Mouse (Mus musculus) kidney, embryonic 15.5 days (tissue): ENCODE data around the gene Tlcd1. TPM values are rescaled to one million over a fixed set of nuclear protein-coding genes. Genes with fewer than 3 reads are reported as not detected.

Experiments
- ATAC-seq: fragments of 200-750 bp; cut with Nextera tagmentation; replicated peaks from 2 replicates; pipeline ENCODE4 v1.8.0; 2017; ENCODE audit warnings: moderate TSS enrichment; ENCODE audit not compliant: low FRiP score
- H3K27ac ChIP-seq: fragments of 300-500 bp; sonication (generic); 2 replicates; pipeline ENCODE4 v1.5.1; 2015; ENCODE audit warnings: mild to moderate bottlenecking, inconsistent platforms
- H3K27me3 ChIP-seq: fragments of 300-500 bp; sonication (generic); 2 replicates; pipeline ENCODE4 v1.6.1; 2015; ENCODE audit warnings: inconsistent platforms
- H3K36me3 ChIP-seq: fragments of 300-500 bp; sonication (generic); 2 replicates; pipeline ENCODE4 v1.6.1; 2015; ENCODE audit warnings: inconsistent platforms
- H3K4me1 ChIP-seq: fragments of 300-500 bp; sonication (generic); 2 replicates; pipeline ENCODE4 v1.6.1; 2015; ENCODE audit warnings: inconsistent platforms
- H3K4me2 ChIP-seq: fragments of 300-500 bp; sonication (generic); 2 replicates; pipeline ENCODE4 v1.6.1; 2015; ENCODE audit warnings: moderate library complexity, mild to moderate bottlenecking, inconsistent platforms
- H3K4me3 ChIP-seq: fragments of 300-500 bp; sonication (generic); replicated peaks from 2 replicates; pipeline ENCODE4 v1.5.1; 2015; ENCODE audit warnings: mild to moderate bottlenecking, inconsistent platforms
- H3K9ac ChIP-seq: fragments of 300-500 bp; sonication (generic); 2 replicates; pipeline ENCODE4 v1.6.1; 2015; ENCODE audit warnings: mild to moderate bottlenecking, inconsistent platforms
- H3K9me3 ChIP-seq: fragments of 300-500 bp; sonication (generic); replicated peaks from 2 replicates; pipeline ENCODE4 v1.6.1; 2016; ENCODE audit warnings: inconsistent platforms
- WGBS: fragments of 180-500 bp; shearing (Covaris S2); methylation state at CpG from one replicate; pipeline ENCODE4 v1.1.7; 2015; ENCODE audit warnings: mixed read lengths; 5-methylcytosine and 5-hydroxymethylcytosine counted together
- polyA plus RNA-seq: library from polyadenylated mRNA; unstranded; fragments of >200 nt; fragmentation: Nextera tagmentation; extraction: Ambion mirVana; gene quantifications from 2 replicates; pipeline ENCODE4 v1.2.1, GENCODE M21; 2015

Gene Tlcd1
- polyA plus RNA-seq, 1 experiment from 2014 or later, result 31.8 TPM

- Histone ChIP-seq H3K36me3 (peaks cover 86% of the 10 kb centered on the region), H3K27me3 (no peaks in the 10 kb centered on the region), H3K4me3 (no peak overlapping the region), H3K4me2 (no peak overlapping the region), H3K9ac (no peak overlapping the region), H3K27ac (no peak overlapping the region), H3K9me3 (no peaks in the 10 kb centered on the region), H3K4me1 (no peaks in the 10 kb centered on the region; the same call in 1 of the 2 replicates)
- 86% methylated on average over 6 of the region's 6 CpGs for WGBS
- ATAC-seq, result no peak
These were observed 29.6 kb upstream of the Tlcd1 start for GRCm38 (mm10) chr11:78146707-78147543.

GRCm38 (mm10) chr11:78151161-78151560 is 25.4 kb upstream of the Tlcd1 start:
- 35% methylated on average over 1 of the region's 1 CpGs for WGBS
- Histone ChIP-seq H3K4me1 (peaks cover 14% of the 10 kb centered on the region; the same call in 1 of the 2 replicates), H3K9ac (no peak overlapping the region), H3K36me3 (peaks cover 91% of the 10 kb centered on the region), H3K27ac (no peak overlapping the region), H3K9me3 (no peaks in the 10 kb centered on the region), H3K4me2 (no peak overlapping the region), H3K27me3 (no peaks in the 10 kb centered on the region), H3K4me3 (no peak overlapping the region)
- no peak for ATAC-seq

- no peak overlapping the region for H3K4me3 ChIP-seq
- H3K4me2 ChIP-seq, result no peak overlapping the region
- H3K4me1 ChIP-seq, result peaks cover 18% of the 10 kb centered on the region; the same call in 1 of the 2 replicates
- WGBS, result 62% methylated on average over 9 of the region's 9 CpGs
- no peaks in the 10 kb centered on the region for H3K27me3 ChIP-seq
- H3K9me3 ChIP-seq, result no peaks in the 10 kb centered on the region
- peaks cover 93% of the 10 kb centered on the region for H3K36me3 ChIP-seq
- no peak for ATAC-seq
- no peak overlapping the region for H3K9ac ChIP-seq
- peak overlapping the region; percentile 39 for H3K27ac ChIP-seq
These were observed 23.9 kb upstream of the Tlcd1 start for GRCm38 (mm10) chr11:78152299-78153231.

GRCm38 (mm10) chr11:78153778-78154177 is 22.7 kb upstream of the Tlcd1 start:
- Histone ChIP-seq H3K9ac (no peak overlapping the region), H3K4me1 (peaks cover 21% of the 10 kb centered on the region; the same call in 1 of the 2 replicates), H3K4me3 (no peak overlapping the region), H3K36me3 (peaks cover 94% of the 10 kb centered on the region), H3K27ac (no peak overlapping the region), H3K4me2 (no peak overlapping the region), H3K9me3 (no peaks in the 10 kb centered on the region), H3K27me3 (no peaks in the 10 kb centered on the region)
- WGBS, result 90% methylated on average over 13 of the region's 13 CpGs
- ATAC-seq, result no peak; the same call in 1 of the 2 replicates

- ATAC-seq, result no peak
- H3K9me3 ChIP-seq, result no peaks in the 10 kb centered on the region
- H3K4me2 ChIP-seq, result no peak overlapping the region
- H3K4me1 ChIP-seq, result peaks cover 37% of the 10 kb centered on the region
- peak overlapping the region; percentile 37; the same call in 1 of the 2 replicates for H3K27ac ChIP-seq
- H3K4me3 ChIP-seq, result no peak overlapping the region
- WGBS, result 85% methylated on average over 5 of the region's 5 CpGs
- H3K9ac ChIP-seq, result no peak overlapping the region
- H3K36me3 ChIP-seq, result peaks cover 94% of the 10 kb centered on the region
- H3K27me3 ChIP-seq, result no peaks in the 10 kb centered on the region
These were observed 20.8 kb upstream of the Tlcd1 start for GRCm38 (mm10) chr11:78155674-78156073.

GRCm38 (mm10) chr11:78156156-78156699 is 20.3 kb upstream of the Tlcd1 start:
- WGBS, result 57% methylated on average over 6 of the region's 6 CpGs
- ATAC-seq, result no peak
- Histone ChIP-seq H3K4me1 (peaks cover 42% of the 10 kb centered on the region), H3K4me2 (no peak overlapping the region), H3K9ac (no peak overlapping the region), H3K27me3 (no peaks in the 10 kb centered on the region), H3K4me3 (no peak overlapping the region), H3K36me3 (peaks cover 94% of the 10 kb centered on the region), H3K9me3 (no peaks in the 10 kb centered on the region), H3K27ac (peak overlapping the region; percentile 37; the same call in 1 of the 2 replicates)

DNA sequence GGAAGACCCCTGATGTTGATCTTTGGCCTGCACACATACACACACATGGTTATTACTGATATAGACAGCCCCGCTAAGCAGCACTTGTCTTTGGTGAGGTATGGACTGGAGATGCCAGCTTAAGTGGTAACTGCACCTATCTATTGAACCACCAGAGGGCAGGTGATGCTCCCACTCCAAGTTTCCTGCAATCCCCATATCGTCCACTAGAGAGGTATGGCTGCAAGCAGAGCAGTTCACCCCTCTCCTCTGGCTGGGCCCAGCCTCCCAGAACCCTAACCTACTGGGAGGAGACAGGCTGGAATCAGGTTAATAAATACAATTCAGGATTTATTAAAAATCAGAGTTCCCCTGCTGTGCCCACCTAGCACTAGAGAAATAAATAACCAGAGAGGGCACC is 17.4 kb upstream of the Tlcd1 start:
- Histone ChIP-seq H3K27me3 (no peaks in the 10 kb centered on the region), H3K36me3 (peaks cover 91% of the 10 kb centered on the region), H3K4me1 (peaks cover 55% of the 10 kb centered on the region), H3K4me3 (no peak overlapping the region), H3K9ac (no peak overlapping the region), H3K9me3 (no peaks in the 10 kb centered on the region), H3K27ac (peak overlapping the region; percentile 60), H3K4me2 (0 out of 2 replicates have a peak overlapping the region, but pooled peaks have one; percentile 7)
- ATAC-seq, result 0 out of 2 replicates have a peak, but pooled peaks have one; percentile 26
- WGBS, result 33% methylated on average over 2 of the region's 2 CpGs

DNA sequence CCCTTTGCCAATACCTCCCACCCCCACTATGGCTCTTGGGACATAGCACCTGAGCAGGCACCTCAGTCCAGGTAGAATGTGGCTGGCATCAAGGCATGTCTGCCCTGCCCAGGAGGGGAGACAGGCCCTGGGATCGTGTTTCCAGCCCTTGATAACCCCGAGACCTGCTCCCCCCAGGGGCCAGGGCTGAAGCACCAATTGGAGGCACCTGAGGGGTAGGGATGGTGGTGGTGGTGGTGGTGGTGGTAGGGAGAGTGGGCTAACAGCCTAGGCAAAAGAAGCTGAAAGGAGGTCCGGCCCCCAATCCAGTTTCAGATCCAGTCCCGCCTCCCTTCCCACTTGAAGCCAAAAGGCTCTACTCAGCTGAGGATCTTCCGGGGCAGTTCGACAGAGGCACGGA is 17.0 kb upstream of the Tlcd1 start:
- Histone ChIP-seq H3K4me3 (no peak overlapping the region), H3K27me3 (no peaks in the 10 kb centered on the region), H3K27ac (peak overlapping the region; percentile 60), H3K4me1 (peaks cover 55% of the 10 kb centered on the region), H3K9me3 (no peaks in the 10 kb centered on the region), H3K36me3 (peaks cover 86% of the 10 kb centered on the region), H3K4me2 (0 out of 2 replicates have a peak overlapping the region, but pooled peaks have one; percentile 7), H3K9ac (no peak overlapping the region)
- no peak for ATAC-seq
- 72% methylated on average over 7 of the region's 7 CpGs for whole genome bisulfite sequencing

DNA sequence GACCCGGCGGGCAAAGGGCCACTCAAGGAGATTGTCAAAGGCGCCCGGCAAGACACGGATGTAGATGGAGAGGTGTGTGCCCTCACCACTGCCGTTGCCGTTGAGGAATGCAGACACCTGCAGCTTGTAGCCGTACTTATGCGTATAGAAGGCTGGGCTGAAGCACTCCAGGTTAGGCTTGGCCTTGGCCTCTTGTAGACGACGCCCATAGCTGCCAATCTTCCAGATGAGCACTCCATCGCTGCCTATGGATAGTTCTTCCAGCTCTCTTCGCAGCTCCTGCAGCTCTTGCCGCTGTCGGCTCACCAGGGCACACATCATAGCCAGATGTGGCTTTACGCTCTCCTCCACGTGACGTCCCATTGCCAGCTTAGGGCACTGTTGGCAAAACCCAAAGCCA is 16.3 kb upstream of the Tlcd1 start:
- no peak for ATAC-seq
- peak overlapping the region; percentile 60; the same call in 1 of the 2 replicates for H3K27ac ChIP-seq
- peaks cover 55% of the 10 kb centered on the region for H3K4me1 ChIP-seq
- 86% methylated on average over 18 of the region's 18 CpGs for WGBS
- H3K4me3 ChIP-seq, result no peak overlapping the region
- no peak overlapping the region for H3K9ac ChIP-seq
- no peaks in the 10 kb centered on the region for H3K27me3 ChIP-seq
- H3K4me2 ChIP-seq, result no peak overlapping the region
- no peaks in the 10 kb centered on the region for H3K9me3 ChIP-seq
- peaks cover 80% of the 10 kb centered on the region for H3K36me3 ChIP-seq

DNA sequence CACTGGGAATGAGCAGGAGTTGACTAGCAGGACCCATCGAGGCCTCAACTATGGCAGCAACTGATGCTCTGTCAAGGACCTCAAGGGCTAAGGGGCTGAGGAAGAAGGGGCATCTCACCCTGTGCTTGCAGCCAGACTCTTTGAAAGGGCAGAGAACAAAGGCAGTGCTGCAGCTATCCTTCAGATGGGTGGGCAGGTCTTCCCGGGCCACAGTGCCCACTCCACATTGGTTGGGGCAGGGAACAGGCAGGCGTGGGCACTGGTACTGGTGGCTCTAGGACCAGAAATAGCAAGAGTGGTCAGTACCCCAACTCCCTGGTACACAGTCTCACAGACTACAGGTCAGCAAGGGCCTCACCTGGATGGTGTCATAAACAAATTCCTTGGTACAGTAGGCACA is 15.8 kb upstream of the Tlcd1 start:
- no peak overlapping the region for H3K4me2 ChIP-seq
- H3K36me3 ChIP-seq, result peaks cover 75% of the 10 kb centered on the region
- H3K9ac ChIP-seq, result no peak overlapping the region
- H3K9me3 ChIP-seq, result no peaks in the 10 kb centered on the region
- H3K27me3 ChIP-seq, result no peaks in the 10 kb centered on the region
- H3K4me3 ChIP-seq, result no peak overlapping the region
- H3K4me1 ChIP-seq, result peaks cover 57% of the 10 kb centered on the region
- no peak for ATAC-seq
- 0 out of 2 replicates have a peak overlapping the region, but pooled peaks have one; percentile 41 for H3K27ac ChIP-seq
- WGBS, result 88% methylated on average over 3 of the region's 3 CpGs

- Histone ChIP-seq H3K27ac (peak overlapping the region; percentile 96; the same call in 1 of the 2 replicates), H3K4me1 (peaks cover 62% of the 10 kb centered on the region), H3K9me3 (no peaks in the 10 kb centered on the region), H3K9ac (no peak overlapping the region), H3K4me3 (no peak overlapping the region), H3K36me3 (peaks cover 70% of the 10 kb centered on the region), H3K27me3 (no peaks in the 10 kb centered on the region), H3K4me2 (no peak overlapping the region)
- no peak for ATAC-seq
- 86% methylated on average over 14 of the region's 14 CpGs for WGBS
These were observed 15.3 kb upstream of the Tlcd1 start for GRCm38 (mm10) chr11:78161169-78161568.
